Mouse (Mus musculus) liver, embryonic 16.5 days (tissue): ENCODE measurements around the gene Ulk4. TPM values are rescaled to one million over a fixed set of nuclear protein-coding genes. Genes with fewer than 3 reads are reported as not detected.

Experiments used
- ATAC-seq: fragments of 200-750 bp; cut with Nextera tagmentation; 2 replicates; pipeline ENCODE4 v1.8.0; 2017; ENCODE audit warnings: low read depth, mild to moderate bottlenecking, moderate number of reproducible peaks, moderate library complexity
- H3K27ac ChIP-seq: fragments of 300-500 bp; sonication (generic); 2 replicates; pipeline ENCODE4 v1.5.1; 2014; ENCODE audit warnings: mild to moderate bottlenecking, low read length
- H3K27me3 ChIP-seq: fragments of 300-500 bp; sonication (generic); 2 replicates; pipeline ENCODE4 v1.6.1; 2014; ENCODE audit warnings: low read depth, low read length, mixed read lengths; ENCODE audit not compliant: control insufficient read depth, insufficient read depth
- H3K36me3 ChIP-seq: fragments of 300-500 bp; sonication (generic); 2 replicates; pipeline ENCODE4 v1.6.1; 2014; ENCODE audit warnings: mild to moderate bottlenecking; ENCODE audit not compliant: control insufficient read depth, insufficient read depth
- H3K4me1 ChIP-seq: fragments of 300-500 bp; sonication (generic); 2 replicates; pipeline ENCODE4 v1.6.1; 2014; ENCODE audit warnings: low read depth, low read length, mixed read lengths; ENCODE audit not compliant: control insufficient read depth
- H3K4me2 ChIP-seq: fragments of 300-500 bp; sonication (generic); 2 replicates; pipeline ENCODE4 v1.6.1; 2014; ENCODE audit warnings: low read depth, low read length, mixed read lengths
- H3K4me3 ChIP-seq: fragments of 300-500 bp; sonication (generic); 2 replicates; pipeline ENCODE4 v1.5.1; 2014; ENCODE audit warnings: low read depth, mild to moderate bottlenecking, low read length
- H3K9ac ChIP-seq: fragments of 300-500 bp; sonication (generic); 2 replicates; pipeline ENCODE4 v1.6.1; 2014; ENCODE audit warnings: low read depth, low read length
- H3K9me3 ChIP-seq: fragments of 300-500 bp; sonication (generic); replicated peaks from 2 replicates; pipeline ENCODE4 v1.6.1; 2016; ENCODE audit warnings: low read length; ENCODE audit not compliant: control insufficient read depth
- WGBS: fragments of 180-500 bp; shearing (Covaris S2); extraction: QIAGEN DNeasy Blood & Tissue Kit; methylation state at CpG from one replicate; pipeline ENCODE4 v1.1.7; 2014; ENCODE audit not compliant: insufficient replicate concordance; 5-methylcytosine and 5-hydroxymethylcytosine counted together
- polyA plus RNA-seq: library from polyadenylated mRNA; unstranded; fragments of >200 nt; fragmentation: Nextera tagmentation; extraction: Ambion mirVana; gene quantifications from 2 replicates; pipeline ENCODE4 v1.2.1, GENCODE M21; 2015

Ulk4 gene
- polyA plus RNA-seq, 1 experiment from 2014 or later: 30.8 TPM

GRCm38 (mm10) chr9:121044471-121045206 is 232.4 kb downstream of the Ulk4 start:
- no peaks in the 10 kb centered on the region for H3K36me3 ChIP-seq
- H3K4me1 ChIP-seq: no peaks in the 10 kb centered on the region
- H3K27ac ChIP-seq: no peak overlapping the region
- no peaks in the 10 kb centered on the region for H3K9me3 ChIP-seq
- no peak overlapping the region for H3K4me2 ChIP-seq
- WGBS: 71% methylated on average over 17 of the region's 17 CpGs
- no peak overlapping the region for H3K4me3 ChIP-seq
- no peaks in the 10 kb centered on the region for H3K27me3 ChIP-seq
- H3K9ac ChIP-seq: no peak overlapping the region
- no peak for ATAC-seq

- H3K4me1 ChIP-seq: no peaks in the 10 kb centered on the region
- 61% methylated on average over 4 of the region's 4 CpGs for WGBS
- H3K36me3 ChIP-seq: no peaks in the 10 kb centered on the region
- no peaks in the 10 kb centered on the region for H3K9me3 ChIP-seq
- H3K27me3 ChIP-seq: no peaks in the 10 kb centered on the region
- H3K27ac ChIP-seq: no peak overlapping the region
- no peak overlapping the region for H3K9ac ChIP-seq
- no peak overlapping the region for H3K4me3 ChIP-seq
- H3K4me2 ChIP-seq: no peak overlapping the region
- no peak for ATAC-seq
Observed at GRCm38 (mm10) chr9:121043021-121043420, 234.0 kb downstream of the Ulk4 start.

DNA sequence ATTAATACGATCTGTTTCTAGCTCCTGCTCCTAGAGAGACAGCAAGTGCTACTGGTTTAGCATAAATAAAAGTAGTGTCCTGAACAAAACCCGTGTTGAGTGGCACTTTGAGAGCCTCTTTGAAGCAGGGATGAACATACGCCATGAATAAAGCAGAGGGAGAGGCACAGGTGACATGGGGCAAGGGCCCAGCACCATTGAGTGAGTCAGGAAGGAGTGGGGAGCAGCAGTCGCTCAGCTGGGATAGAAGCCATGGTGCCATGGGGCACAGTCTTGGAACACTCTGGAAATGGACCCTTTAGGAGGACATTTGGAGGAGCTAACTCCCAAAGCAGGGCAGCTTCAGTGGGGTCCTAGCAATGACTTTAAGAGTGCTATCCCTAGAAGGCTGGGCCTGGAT is 238.6 kb downstream of the Ulk4 start:
- Histone ChIP-seq H3K4me1 (no peaks in the 10 kb centered on the region), H3K9ac (no peak overlapping the region), H3K27me3 (no peaks in the 10 kb centered on the region), H3K36me3 (no peaks in the 10 kb centered on the region), H3K9me3 (no peaks in the 10 kb centered on the region), H3K4me3 (no peak overlapping the region), H3K4me2 (no peak overlapping the region), H3K27ac (no peak overlapping the region)
- 55% methylated on average over 4 of the region's 4 CpGs for WGBS
- ATAC-seq: no peak

- Histone ChIP-seq H3K27ac (no peak overlapping the region), H3K4me2 (no peak overlapping the region), H3K9ac (no peak overlapping the region), H3K4me3 (no peak overlapping the region), H3K27me3 (no peaks in the 10 kb centered on the region), H3K4me1 (no peaks in the 10 kb centered on the region), H3K9me3 (no peaks in the 10 kb centered on the region), H3K36me3 (no peaks in the 10 kb centered on the region)
- WGBS: 72% methylated on average over 5 of the region's 5 CpGs
- ATAC-seq: no peak
Observed at GRCm38 (mm10) chr9:121037975-121038374, 239.0 kb downstream of the Ulk4 start.

DNA sequence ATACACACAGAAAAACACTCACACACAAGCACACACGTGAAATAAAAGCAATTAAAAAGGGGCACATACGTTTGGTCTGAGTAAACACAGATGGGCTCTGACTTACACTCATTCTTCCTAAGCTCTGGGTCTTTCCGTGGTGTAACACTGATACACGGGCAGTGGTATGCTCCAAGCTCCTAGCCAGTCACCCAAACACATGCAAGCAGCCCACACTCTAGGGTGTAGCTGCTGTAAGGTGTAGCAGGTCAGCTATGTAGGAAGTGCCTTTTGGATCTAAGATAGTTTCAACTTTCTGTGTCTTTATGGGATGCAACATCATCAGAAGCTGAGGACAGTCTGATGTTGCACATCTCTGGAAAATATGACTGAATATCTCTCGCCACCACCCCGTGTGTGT is 241.7 kb downstream of the Ulk4 start:
- 52% methylated on average over 6 of the region's 6 CpGs for WGBS
- H3K4me3 ChIP-seq: no peak overlapping the region
- H3K9me3 ChIP-seq: no peaks in the 10 kb centered on the region
- H3K36me3 ChIP-seq: no peaks in the 10 kb centered on the region
- ATAC-seq: no peak
- no peak overlapping the region for H3K4me2 ChIP-seq
- no peaks in the 10 kb centered on the region for H3K27me3 ChIP-seq
- no peaks in the 10 kb centered on the region for H3K4me1 ChIP-seq
- H3K9ac ChIP-seq: no peak overlapping the region
- no peak overlapping the region for H3K27ac ChIP-seq

GRCm38 (mm10) chr9:121033596-121033995 is 243.4 kb downstream of the Ulk4 start:
- no peak overlapping the region for H3K4me3 ChIP-seq
- ATAC-seq: no peak
- 40% methylated on average over 4 of the region's 4 CpGs for WGBS
- H3K27me3 ChIP-seq: no peaks in the 10 kb centered on the region
- H3K4me1 ChIP-seq: no peaks in the 10 kb centered on the region
- no peak overlapping the region for H3K9ac ChIP-seq
- no peak overlapping the region for H3K27ac ChIP-seq
- no peaks in the 10 kb centered on the region for H3K36me3 ChIP-seq
- no peak overlapping the region for H3K4me2 ChIP-seq
- H3K9me3 ChIP-seq: no peaks in the 10 kb centered on the region

DNA sequence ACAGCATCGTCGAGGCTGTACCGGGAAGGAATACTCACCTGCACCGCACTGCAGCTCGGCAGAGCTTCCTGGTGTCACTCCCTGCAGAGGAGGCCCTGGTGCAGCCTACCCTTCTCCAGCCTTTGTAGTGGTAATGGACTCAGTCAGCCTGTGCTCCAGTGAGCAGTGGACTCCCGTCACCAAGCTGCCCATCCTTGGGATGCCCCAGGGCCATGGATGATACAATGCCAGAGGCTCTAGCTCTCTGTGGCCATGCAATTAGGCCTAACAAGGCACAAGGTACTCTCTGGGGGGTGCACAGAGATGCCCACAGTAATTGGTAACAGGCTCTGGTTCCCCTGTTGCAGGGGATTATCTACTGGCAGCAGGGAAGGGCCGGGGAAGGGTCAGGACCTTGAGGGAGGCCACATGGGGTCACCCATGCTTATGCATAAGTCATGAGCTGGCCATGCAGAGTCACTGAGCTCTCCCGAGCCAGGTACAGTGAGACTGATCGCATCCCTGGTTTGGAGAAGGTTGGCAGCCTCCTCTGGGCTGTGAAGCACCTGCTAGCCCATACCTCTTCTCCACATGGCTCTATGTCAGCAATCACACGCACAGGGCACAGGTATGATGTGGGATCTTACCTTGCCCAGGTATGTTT is 244.6 kb downstream of the Ulk4 start:
- Histone ChIP-seq H3K4me1 (no peaks in the 10 kb centered on the region), H3K9ac (no peak overlapping the region), H3K27ac (no peak overlapping the region), H3K9me3 (no peaks in the 10 kb centered on the region), H3K27me3 (no peaks in the 10 kb centered on the region), H3K4me2 (no peak overlapping the region), H3K36me3 (no peaks in the 10 kb centered on the region), H3K4me3 (no peak overlapping the region)
- WGBS: 57% methylated on average over 10 of the region's 10 CpGs
- ATAC-seq: no peak

DNA sequence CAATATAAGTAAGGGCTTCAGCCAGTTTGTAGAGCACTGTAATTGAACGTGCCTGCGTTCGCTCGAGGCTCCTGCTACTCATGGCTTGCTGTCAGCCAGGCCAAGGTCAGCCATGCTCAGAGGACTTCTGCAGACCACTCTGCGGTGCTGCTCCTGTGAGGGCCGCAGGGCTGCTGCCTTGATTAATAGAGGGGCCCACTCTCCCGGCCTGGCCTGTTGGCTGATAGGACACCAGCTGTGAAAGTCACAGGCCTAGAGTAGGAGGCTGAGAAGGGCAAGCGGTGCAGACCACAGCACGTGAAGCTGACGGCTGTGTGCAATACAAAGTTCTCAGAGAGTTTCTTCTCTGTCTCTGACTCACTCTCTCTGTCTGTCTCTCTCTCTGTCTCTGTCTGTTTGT is 246.0 kb downstream of the Ulk4 start:
- no peak for ATAC-seq
- Histone ChIP-seq H3K27ac (no peak overlapping the region), H3K27me3 (no peaks in the 10 kb centered on the region), H3K4me3 (no peak overlapping the region), H3K36me3 (no peaks in the 10 kb centered on the region), H3K9me3 (no peaks in the 10 kb centered on the region), H3K9ac (no peak overlapping the region), H3K4me2 (no peak overlapping the region), H3K4me1 (no peaks in the 10 kb centered on the region)
- 62% methylated on average over 10 of the region's 10 CpGs for WGBS

DNA sequence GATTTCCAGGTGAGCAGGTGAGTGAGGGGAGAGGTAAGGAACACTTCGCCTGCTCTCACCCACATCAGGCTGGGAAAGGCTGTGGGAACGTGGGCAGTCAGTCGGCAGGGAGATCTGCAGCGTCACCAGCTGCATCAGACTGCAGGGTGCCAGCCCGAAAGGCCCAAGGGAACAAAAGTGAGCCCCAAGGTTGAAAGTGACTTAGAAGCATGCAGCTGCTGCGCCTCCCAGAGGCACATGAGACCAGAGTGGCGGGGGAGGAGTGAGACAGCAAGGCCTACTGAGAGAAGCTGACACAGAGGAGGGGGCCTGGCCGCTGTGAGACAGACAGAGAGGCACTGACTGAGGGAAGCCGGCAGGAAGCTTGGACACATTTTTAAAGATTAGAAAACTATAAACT is 247.2 kb downstream of the Ulk4 start:
- no peak overlapping the region for H3K4me3 ChIP-seq
- H3K27ac ChIP-seq: no peak overlapping the region
- no peaks in the 10 kb centered on the region for H3K36me3 ChIP-seq
- WGBS: 54% methylated on average over 9 of the region's 9 CpGs
- no peak overlapping the region for H3K4me2 ChIP-seq
- H3K9me3 ChIP-seq: no peaks in the 10 kb centered on the region
- H3K27me3 ChIP-seq: no peaks in the 10 kb centered on the region
- no peak overlapping the region for H3K9ac ChIP-seq
- no peaks in the 10 kb centered on the region for H3K4me1 ChIP-seq
- no peak for ATAC-seq
